Mouse (Mus musculus): ENCODE data around the gene Slc27a4. TPM values are rescaled to one million over a fixed set of nuclear protein-coding genes. Genes with fewer than 3 reads are reported as not detected.

Gene Slc27a4
- total RNA-seq, 1 experiment from 2014 or later, result 6.4 TPM

DNA sequence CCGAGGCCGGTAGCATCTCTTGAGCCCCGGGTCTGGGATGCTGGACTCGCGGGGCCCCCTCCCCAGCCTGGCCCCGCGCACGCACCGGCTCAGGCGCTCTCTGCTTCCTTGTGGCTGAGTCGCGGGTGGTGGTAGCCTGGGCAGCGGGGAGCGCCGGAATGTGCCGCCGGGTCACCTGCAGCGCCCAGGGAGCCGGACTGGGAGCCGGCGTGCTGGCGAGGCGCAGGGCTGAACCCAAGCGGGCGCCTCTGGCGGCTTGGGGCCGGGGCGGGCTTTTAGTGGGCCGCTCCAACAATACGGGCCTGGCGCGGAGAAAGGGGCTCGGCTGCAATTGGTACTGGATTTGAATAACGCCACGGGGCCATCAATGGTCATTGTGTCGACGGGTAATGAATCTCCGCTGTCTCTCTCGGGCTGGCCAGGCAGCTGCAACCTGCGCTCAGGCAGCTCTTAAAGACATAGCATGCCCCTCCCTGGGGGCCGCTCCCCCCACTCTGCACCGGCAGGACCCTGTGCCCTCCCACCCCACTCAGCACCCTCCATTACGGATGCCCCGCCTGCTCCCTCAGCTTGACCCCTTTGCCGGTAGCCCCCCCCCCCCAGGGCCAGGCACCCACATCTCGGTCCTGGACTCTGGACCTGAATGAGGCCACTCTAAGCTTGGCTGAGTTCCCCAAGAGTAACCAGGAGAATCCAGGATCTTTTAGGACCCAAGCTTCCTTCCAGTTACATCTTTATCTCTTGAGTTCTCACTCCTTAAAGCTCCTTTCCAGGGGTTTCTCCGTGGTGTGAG, 43.8 kb downstream of the Slc27a4 start:
- no peak for ATAC-seq (replicated peaks in 1 of 2; ENCODE audit: insufficient read depth in 1 of 2, low FRiP score in 2 of 2, low TSS enrichment in 1 of 2, low read depth in 1 of 2, poor library complexity in 2 of 2, severe bottlenecking in 2 of 2)

DNA sequence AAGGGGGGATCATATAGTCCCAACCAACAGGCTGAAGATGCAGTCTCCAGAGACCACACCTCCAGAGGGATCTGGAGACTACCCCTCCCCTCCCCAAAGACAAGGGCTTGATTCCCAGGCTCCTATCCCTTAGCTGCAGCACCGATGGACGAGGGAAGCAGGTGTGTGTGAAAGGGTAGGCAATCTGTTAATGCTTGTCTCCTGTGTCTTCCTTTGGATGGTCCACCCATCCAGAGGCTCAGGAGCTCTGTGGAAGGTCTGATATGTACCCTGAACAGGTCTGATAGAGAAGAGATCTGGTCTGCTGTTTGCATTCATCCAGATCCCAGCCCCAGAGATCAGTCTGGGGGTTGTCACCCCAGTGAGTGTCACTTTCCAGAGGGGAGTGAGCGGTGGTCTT, 44.5 kb downstream of the Slc27a4 start:
- ATAC-seq (replicated peaks in 1 of 2; ENCODE audit: insufficient read depth in 1 of 2, low FRiP score in 2 of 2, low TSS enrichment in 1 of 2, low read depth in 1 of 2, poor library complexity in 2 of 2, severe bottlenecking in 2 of 2), result no peak

DNA sequence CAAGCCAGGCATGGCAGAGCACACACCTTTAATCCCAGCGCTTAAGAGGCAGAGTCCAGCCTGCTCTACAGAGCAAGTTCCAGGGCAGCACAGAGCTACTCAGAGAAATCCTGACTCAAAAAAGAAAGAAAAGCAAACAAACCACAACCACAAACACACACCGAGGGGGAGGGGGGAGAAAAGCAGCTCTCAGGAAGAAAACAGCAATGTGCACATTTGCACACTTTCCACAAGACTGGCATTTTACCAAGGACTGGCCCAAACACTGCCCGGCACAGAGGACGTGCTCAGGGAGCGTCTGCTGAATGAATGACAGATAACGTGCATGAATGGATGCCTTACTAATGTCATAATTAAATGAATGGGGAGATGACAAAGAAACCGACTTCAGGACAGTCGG, 46.6 kb downstream of the Slc27a4 start:
- ATAC-seq (replicated peaks in 1 of 2; ENCODE audit: insufficient read depth in 1 of 2, low FRiP score in 2 of 2, low TSS enrichment in 1 of 2, low read depth in 1 of 2, poor library complexity in 2 of 2, severe bottlenecking in 2 of 2), result no peak

DNA sequence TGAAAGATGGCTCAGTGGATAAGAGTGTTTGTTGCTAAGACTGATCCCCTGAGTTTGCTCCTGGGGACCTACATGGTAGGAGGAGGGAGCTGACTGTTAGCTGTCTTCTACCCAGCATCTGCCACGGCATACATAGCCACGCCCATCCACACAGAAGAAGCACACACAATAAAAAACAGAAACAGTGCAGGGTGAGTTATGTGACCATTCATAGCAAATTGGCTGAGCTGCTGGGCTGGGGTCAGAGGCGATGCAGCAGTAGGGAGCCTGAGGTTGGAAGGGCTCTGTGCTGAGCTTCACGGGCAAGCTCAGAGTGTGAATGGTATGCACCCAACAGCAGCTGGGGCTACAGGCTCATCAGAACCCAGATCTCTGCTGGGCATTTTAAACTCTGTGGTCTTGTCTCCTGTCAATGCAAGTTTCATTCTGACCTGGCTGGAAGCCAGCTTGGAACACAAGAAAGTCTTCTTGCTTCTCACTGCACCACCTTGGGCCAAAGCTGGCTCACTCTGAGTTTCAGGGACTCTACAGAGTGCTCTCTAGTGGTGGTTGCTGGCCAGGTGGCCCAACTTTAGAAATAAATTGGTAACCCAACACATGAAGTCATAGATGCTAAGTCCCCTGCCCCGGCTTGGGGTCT, 47.5 kb downstream of the Slc27a4 start:
- no peak for ATAC-seq (replicated peaks in 1 of 2; ENCODE audit: insufficient read depth in 1 of 2, low FRiP score in 2 of 2, low TSS enrichment in 1 of 2, low read depth in 1 of 2, poor library complexity in 2 of 2, severe bottlenecking in 2 of 2)

DNA sequence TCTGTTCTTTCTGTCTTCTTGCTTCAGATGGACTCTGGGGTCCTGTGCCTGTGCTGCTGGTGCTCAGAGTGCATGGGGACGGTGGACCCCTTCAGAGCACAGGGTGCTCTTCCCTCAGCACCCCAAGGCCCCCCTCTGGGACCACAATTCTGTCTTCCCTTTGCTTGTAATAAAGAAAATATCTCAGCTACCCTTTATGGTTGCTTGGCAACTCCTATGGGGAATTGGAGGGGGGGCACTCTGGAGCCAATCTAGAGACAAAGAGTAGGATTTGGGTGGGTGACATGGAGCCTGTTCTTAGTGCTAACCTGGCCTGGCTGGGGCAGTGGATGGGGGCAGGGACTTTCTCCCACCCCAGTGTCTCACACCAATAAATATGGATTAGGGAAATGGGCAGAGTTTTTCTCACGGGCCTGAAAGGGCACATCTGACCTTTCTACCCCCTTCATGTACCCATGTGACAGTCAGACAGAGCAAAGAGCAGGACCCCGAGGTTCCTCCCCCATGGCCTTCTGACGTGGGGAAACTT, 50.6 kb downstream of the Slc27a4 start:
- ATAC-seq (replicated peaks in 1 of 2; ENCODE audit: insufficient read depth in 1 of 2, low FRiP score in 2 of 2, low TSS enrichment in 1 of 2, low read depth in 1 of 2, poor library complexity in 2 of 2, severe bottlenecking in 2 of 2), result no peak

DNA sequence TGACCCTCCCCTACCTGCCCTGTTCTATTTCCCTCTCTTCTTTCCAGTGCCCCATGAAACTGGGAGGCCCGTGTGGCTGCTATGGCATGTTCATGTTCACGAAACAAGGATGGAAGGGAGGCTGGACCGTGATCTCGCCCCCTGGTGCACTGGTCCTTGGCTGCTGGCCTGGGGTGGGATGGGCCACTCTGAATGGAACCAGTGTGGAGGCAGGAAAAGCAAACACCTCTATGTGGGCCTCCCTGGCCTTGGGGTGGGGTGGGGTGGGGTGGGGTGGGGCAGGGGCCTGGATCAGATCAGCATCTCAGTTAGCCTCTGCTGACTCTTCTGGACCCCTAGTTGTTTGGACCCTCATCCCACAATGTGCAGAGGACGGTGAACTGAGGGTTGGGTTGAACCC, 51.3 kb downstream of the Slc27a4 start:
- ATAC-seq (replicated peaks in 1 of 2; ENCODE audit: insufficient read depth in 1 of 2, low FRiP score in 2 of 2, low TSS enrichment in 1 of 2, low read depth in 1 of 2, poor library complexity in 2 of 2, severe bottlenecking in 2 of 2), result no peak

DNA sequence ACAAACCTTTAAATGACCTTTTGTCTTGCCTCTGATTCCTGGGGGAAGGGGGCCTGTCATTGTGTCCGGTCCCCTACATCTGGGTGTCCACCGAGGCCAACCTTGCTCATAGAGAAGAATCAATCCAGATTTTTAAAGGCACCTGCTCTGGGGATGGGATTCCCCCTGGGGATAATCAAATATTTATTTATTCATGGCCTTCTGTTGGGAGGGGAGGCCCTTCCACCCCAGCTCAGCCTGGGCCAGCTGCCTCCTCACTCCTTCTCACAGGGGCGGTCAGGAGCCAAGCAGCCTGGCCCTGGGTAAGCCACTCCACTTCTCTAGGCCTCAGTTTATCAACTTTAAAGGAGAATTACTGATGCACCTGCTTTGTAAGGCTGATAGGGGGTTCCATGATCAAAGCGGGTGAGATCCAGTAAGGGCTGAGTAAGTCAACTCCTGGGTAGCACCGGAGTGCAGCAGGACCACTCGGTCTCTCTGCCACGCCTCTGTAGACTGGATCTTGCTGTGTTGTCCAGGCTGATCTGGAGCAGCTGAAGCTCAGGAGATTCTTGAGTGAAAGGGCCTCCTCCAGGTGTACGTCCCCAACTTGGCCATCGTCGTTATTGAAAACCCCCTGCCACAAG, 53.3 kb downstream of the Slc27a4 start:
- no peak for ATAC-seq (replicated peaks in 1 of 2; ENCODE audit: insufficient read depth in 1 of 2, low FRiP score in 2 of 2, low TSS enrichment in 1 of 2, low read depth in 1 of 2, poor library complexity in 2 of 2, severe bottlenecking in 2 of 2)

DNA sequence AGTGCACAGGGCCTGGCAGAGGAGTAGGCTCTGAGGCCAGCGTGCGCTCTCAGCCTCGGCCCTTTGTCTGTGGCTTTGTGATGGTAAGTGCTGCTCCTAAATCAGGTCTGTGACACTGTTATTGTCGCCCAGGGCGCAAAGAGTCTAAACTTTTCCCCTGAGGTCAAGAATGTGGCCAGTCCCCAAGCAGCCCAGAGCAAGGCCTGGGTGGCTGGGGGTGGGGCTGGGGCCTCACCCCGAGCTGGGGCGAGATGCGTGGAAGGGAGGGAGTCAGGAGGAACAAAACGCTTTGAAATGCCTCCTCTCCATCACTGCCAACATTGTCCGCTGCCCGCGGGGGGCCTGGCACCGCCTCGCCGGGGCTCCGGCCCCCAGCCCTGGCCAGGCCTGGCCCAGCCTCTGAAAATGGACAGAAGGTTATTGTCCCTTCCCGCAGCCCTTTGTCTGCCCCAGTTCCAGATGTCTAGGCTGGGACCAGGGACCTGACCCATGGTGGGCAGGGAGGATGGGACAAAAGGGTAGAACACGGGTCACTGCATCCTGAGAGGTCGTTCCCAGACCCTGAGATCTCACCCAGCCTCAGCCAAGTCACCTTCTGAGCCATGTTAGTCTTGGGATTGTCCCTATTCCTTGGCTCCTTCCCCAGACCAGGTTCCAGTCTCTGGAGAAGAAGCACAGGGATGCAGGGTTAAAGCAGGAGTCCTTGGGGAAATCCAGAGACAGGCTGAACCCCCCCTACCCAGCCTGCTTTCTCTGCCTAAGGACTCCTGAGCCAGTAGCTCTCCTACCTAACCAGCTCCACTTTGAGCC, 54.2 kb downstream of the Slc27a4 start:
- no peak for ATAC-seq (replicated peaks in 1 of 2; ENCODE audit: insufficient read depth in 1 of 2, low FRiP score in 2 of 2, low TSS enrichment in 1 of 2, low read depth in 1 of 2, poor library complexity in 2 of 2, severe bottlenecking in 2 of 2)

DNA sequence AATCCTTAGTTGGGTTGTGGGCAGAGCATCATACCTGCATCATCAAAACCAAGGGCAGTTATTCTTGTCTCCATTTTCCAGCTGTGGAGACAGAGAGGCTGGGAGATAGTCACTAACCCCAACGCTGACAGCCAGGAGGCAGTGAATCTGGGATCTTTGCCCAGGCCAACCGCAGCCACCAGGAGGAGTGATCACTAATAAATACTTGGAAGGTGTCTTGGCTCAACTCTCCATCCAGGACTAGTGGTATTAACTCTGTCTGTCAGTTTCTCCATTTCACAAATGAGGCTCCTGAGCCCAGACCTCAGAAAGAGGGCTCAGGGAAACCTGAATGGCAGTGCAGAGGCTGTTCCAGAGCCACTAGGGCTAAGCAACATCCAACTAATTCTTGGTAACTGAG, 54.9 kb downstream of the Slc27a4 start:
- no peak for ATAC-seq (replicated peaks in 1 of 2; ENCODE audit: insufficient read depth in 1 of 2, low FRiP score in 2 of 2, low TSS enrichment in 1 of 2, low read depth in 1 of 2, poor library complexity in 2 of 2, severe bottlenecking in 2 of 2)

DNA sequence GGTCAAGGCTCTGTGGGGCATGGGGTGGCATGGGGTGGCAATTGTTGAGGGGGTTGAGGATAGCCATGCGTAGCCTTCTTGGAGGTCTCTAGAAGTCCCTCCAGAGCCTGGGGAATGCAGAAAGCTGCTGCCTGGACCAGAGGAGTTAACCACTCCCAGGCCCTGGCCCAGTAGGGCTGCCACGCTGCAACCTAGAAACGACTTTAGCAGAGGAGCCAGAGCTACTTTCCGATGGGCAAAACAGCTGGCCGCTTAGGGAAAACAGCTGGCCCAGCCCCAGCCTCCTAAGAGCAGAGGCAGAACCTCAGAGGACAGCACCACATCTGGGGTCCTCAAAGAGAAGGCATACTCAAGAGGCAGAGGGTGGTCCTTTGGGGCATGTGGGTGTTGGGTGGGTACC, 55.5 kb downstream of the Slc27a4 start:
- ATAC-seq (replicated peaks in 1 of 2; ENCODE audit: insufficient read depth in 1 of 2, low FRiP score in 2 of 2, low TSS enrichment in 1 of 2, low read depth in 1 of 2, poor library complexity in 2 of 2, severe bottlenecking in 2 of 2), result no peak

DNA sequence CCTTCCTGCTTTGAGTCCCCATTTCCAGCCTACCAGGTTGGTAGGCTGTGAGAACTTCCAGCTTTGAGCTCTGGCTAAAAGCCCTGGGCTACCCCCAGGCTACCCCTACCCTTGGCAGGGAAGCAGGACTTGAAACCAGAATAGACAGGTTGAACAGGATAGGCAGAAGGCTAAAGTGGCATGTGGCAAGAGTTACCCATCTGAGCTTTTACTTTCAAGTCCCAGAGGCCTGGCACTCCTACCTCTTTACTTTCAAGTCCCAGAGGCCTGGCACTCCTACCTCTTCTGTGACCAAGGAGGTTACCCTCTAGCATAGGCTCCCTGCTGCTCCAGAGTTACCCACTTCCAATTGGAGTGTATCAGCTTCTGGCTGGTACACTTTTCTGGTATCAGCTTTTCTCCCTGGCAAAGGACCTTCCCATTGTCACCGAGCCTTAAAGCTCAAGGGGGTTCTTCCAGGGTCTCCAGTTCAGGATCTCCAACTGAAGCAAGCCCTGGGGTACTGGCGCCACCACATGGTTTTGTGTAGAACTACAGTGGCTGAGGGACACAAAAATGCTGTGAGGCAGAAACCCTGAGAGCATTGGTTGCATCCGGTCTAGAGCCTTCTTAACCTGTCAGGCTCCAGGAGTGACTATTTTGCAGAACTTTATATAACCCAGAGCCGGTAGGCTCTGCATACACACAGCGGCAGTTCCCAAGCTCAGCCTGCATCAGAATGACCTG, 56.5 kb downstream of the Slc27a4 start:
- ATAC-seq (replicated peaks in 1 of 2; ENCODE audit: insufficient read depth in 1 of 2, low FRiP score in 2 of 2, low TSS enrichment in 1 of 2, low read depth in 1 of 2, poor library complexity in 2 of 2, severe bottlenecking in 2 of 2), result peak; percentile 20 to 74; a peak in 3 of 4 replicates

DNA sequence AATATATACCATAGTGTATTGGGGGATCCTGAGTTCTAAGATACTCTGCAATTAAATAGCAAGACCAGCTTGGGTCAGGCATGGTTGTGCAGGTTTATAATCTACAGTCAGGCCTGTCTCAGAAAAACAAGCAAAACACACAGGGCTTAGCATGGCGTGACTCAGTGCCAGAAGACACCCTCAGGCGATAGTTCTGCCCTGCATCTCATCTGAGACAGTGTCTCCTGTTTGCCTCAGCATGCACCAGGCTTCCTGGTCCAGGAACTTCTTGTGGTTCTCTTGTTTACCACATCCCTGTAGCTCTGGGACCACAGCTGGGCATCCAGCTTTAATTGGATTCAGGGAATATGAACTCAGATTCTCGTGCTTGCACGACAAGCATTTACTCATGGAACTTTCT, 62.7 kb downstream of the Slc27a4 start:
- ATAC-seq (replicated peaks in 1 of 2; ENCODE audit: insufficient read depth in 1 of 2, low FRiP score in 2 of 2, low TSS enrichment in 1 of 2, low read depth in 1 of 2, poor library complexity in 2 of 2, severe bottlenecking in 2 of 2), result no peak

Other genes with a start within 250 kb of the Slc27a4 start
- 30.3 and 32.4 TPM in 2 replicates for gene Rapgef1, start 182.9 kb upstream of the Slc27a4 start, total RNA-seq (2017)
- gene Gm13420, start 50.9 kb upstream of the Slc27a4 start, total RNA-seq (2017), result not detected in 2 replicates
- not detected in 2 replicates for gene Gm13547, start 43.3 kb upstream of the Slc27a4 start, total RNA-seq (2017)
- 3.6 and 5.3 TPM in 2 replicates for gene Coq4, start 15.1 kb upstream of the Slc27a4 start, total RNA-seq (2017)
- gene Trub2, start 14.1 kb upstream of the Slc27a4 start, total RNA-seq (2017), result 22.0 and 31.3 TPM in 2 replicates
- gene Urm1, start 17.4 kb downstream of the Slc27a4 start, total RNA-seq (2017), result 14.9 and 16.8 TPM in 2 replicates
- 6.1 and 7.7 TPM in 2 replicates for gene Cercam, start 66.5 kb downstream of the Slc27a4 start, total RNA-seq (2017)
- 82.9 and 92.5 TPM in 2 replicates for gene Odf2, start 86.6 kb downstream of the Slc27a4 start, total RNA-seq (2017)
- 71.4 and 79.7 TPM in 2 replicates for gene Gle1, start 132.8 kb downstream of the Slc27a4 start, total RNA-seq (2017)
- gene Sptan1, start 162.9 kb downstream of the Slc27a4 start, total RNA-seq (2017), result 135 and 155 TPM in 2 replicates
- 8.4 and 11.6 TPM in 2 replicates for gene Wdr34, start 246.2 kb downstream of the Slc27a4 start, total RNA-seq (2017)

Data from hematopoietic stem cell, adult 5-6 weeks (primary cell).